Mouse (Mus musculus): Measurements from ENCODE around the gene Jmjd6. TPM values are rescaled to one million over a fixed set of nuclear protein-coding genes. Genes with fewer than 3 reads are reported as not detected.

The Jmjd6 gene
- total RNA-seq, 2 experiments from 2014 or later, result 21.7 to 30.4 TPM

- no peak for DNase-seq
- TF ChIP-seq CTCF (IDR thresholded peaks at IDR 0.05), result no peak
- H3K4me3 ChIP-seq, result no peak overlapping the region
- H3K27ac ChIP-seq, result peak overlapping the region; percentile 80
- intact Hi-C loops (cut with DNase I), result no loop called here
Measured at GRCm38 (mm10) chr11:116807526-116807925, 35.7 kb downstream of the Jmjd6 start.

GRCm38 (mm10) chr11:116807116-116807515, 36.1 kb downstream of the Jmjd6 start:
- intact Hi-C loops (cut with DNase I), result no loop called here
- TF ChIP-seq CTCF (IDR thresholded peaks at IDR 0.05), result no peak
- Histone ChIP-seq H3K4me3 (no peak overlapping the region), H3K27ac (peak overlapping the region; percentile 84)
- no peak for DNase-seq

GRCm38 (mm10) chr11:116806136-116807071, 36.8 kb downstream of the Jmjd6 start:
- Histone ChIP-seq H3K4me3 (peak overlapping the region; percentile 30), H3K27ac (peak overlapping the region; percentile 84)
- intact Hi-C loops (cut with DNase I), result no loop called here
- DNase-seq, result peak; percentile 72
- TF ChIP-seq CTCF (IDR thresholded peaks at IDR 0.05), result no peak

GRCm38 (mm10) chr11:116802709-116803108, 40.5 kb downstream of the Jmjd6 start:
- no peak for DNase-seq
- Histone ChIP-seq H3K4me3 (no peak overlapping the region), H3K27ac (no peak overlapping the region)
- intact Hi-C loops (cut with DNase I), result no loop called here
- no peak for TF ChIP-seq CTCF (IDR thresholded peaks at IDR 0.05)

GRCm38 (mm10) chr11:116801106-116801505, 42.1 kb downstream of the Jmjd6 start:
- no peak for DNase-seq
- intact Hi-C loops (cut with DNase I), result no loop called here
- Histone ChIP-seq H3K4me3 (no peak overlapping the region), H3K27ac (peak overlapping the region; percentile 57)
- TF ChIP-seq CTCF (IDR thresholded peaks at IDR 0.05), result no peak

GRCm38 (mm10) chr11:116799364-116799763, 43.9 kb downstream of the Jmjd6 start:
- H3K4me3 ChIP-seq, result no peak overlapping the region
- DNase-seq, result peak; percentile 48
- H3K27ac ChIP-seq, result peak overlapping the region; percentile 35; the same call in 1 of the 2 replicates
- no peak for TF ChIP-seq CTCF (IDR thresholded peaks at IDR 0.05)
- intact Hi-C loops (cut with DNase I), result no loop called here

Other genes starting within 250 kb of the Jmjd6 start
- gene Rhbdf2, start 216.4 kb downstream of the Jmjd6 start, total RNA-seq (2021), result 10 to 100 TPM; 11.6 to 14.4 TPM
- gene Prcd, start 189.9 kb downstream of the Jmjd6 start, total RNA-seq (2021), result 1 to 10 TPM in 1 of 2 experiments, not detected in 1; 1.0 TPM
- 10 to 100 TPM in 1 of 2 experiments, 1 to 10 TPM in 1; 9.6 to 14.7 TPM for gene Cygb, start 189.1 kb downstream of the Jmjd6 start, total RNA-seq (2021)
- gene St6galnac1, start 67.9 kb downstream of the Jmjd6 start, total RNA-seq (2021), result not detected
- 10 to 100 TPM in 1 of 2 experiments, 1 to 10 TPM in 1; 6.7 to 12.7 TPM for gene Mxra7, start 15.4 kb downstream of the Jmjd6 start, total RNA-seq (2021)
- gene Mettl23, start 171 bp downstream of the Jmjd6 start, total RNA-seq (2021), result 10 to 100 TPM; 35.4 to 42.9 TPM
- gene Mfsd11, start 9.0 kb upstream of the Jmjd6 start, total RNA-seq (2021), result 10 to 100 TPM; 21.5 to 23.9 TPM
- gene Srsf2, start 9.6 kb upstream of the Jmjd6 start, total RNA-seq (2021), result 10 to 100 TPM; 81.8 to 84.8 TPM
- not detected for gene Mgat5b, start 75.4 kb upstream of the Jmjd6 start, total RNA-seq (2021)